Mouse (Mus musculus) inflammation-experienced regulatory T-cells, adult 6 months (primary cell): Measurements from ENCODE around the gene Gm11009. TPM values are rescaled to one million over a fixed set of nuclear protein-coding genes. Genes with fewer than 3 reads are reported as not detected.
"Not testable (repeated sequence)": the region's sequence is repeated elsewhere in the genome, so short reads cannot be mapped to it uniquely, and the experiment has no call there.

Source experiments
- ATAC-seq: one replicate; pipeline ENCODE4 v1.8.0; 2017
- polyA plus RNA-seq, 3 experiments: library from polyadenylated mRNA; unstranded; fragments of 100-300 nt; shearing (Covaris generic); gene quantifications; one replicate each; pipeline ENCODE4 v1.2.1; 2017

Gene Gm11009
- not detected for polyA plus RNA-seq

DNA sequence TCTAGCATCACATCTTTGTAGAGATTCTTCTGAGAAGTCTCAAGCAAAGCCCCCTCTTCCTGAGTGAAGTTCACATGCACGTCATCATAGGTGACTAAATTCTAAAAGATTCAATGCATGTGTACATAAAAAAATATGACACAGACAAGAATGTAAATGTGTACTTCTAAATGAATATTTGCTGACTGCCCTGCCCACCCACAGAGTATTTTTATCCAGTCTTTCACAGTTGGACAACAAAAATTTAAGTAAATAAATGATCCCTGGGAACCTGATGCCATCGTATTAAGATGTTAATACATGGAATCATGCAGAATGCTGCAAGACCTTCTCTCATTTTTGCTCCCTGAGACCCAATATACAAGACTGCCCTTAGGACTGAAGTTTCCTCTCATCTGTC lies at the start of gene Gm11009:
Gm11009 (minus strand) TSS at position 101 of the 400 bp plus-strand sequence.
- not testable (repeated sequence) for ATAC-seq

Other genes with a start within 250 kb of the Gm11009 start
- gene Gm2004, start 169.7 kb downstream of the Gm11009 start, polyA plus RNA-seq: not detected
- gene 2210418O10Rik, start 92.9 kb downstream of the Gm11009 start, polyA plus RNA-seq: 1 to 10 TPM; 3.9 to 8.7 (median 7.5) TPM
- 10 to 100 TPM; 10.5 to 15.6 (median 10.8) TPM for gene Gm14435, start 104.1 kb upstream of the Gm11009 start, polyA plus RNA-seq
- gene Gm14434, start 167.3 kb upstream of the Gm11009 start, polyA plus RNA-seq: 10 to 100 TPM in 2 of 3 experiments, 1 to 10 TPM in 1; 7.9 to 36.8 (median 23.1) TPM
- gene Zfp967, start 201.6 kb upstream of the Gm11009 start, polyA plus RNA-seq: not detected